Mouse (Mus musculus) CD4-positive helper T cell, adult 2 months (primary cell): ENCODE data around the gene Alpk3.

ENCODE experiments used
- DNase-seq: peaks from one replicate; pipeline ENCODE4 v3.0.0-alpha.2; 2012; ENCODE audit warnings: low read depth, missing footprints, low spot score

Gene Alpk3

GRCm38 (mm10) chr7:81057471-81057870 lies at the start of gene Alpk3:
Alpk3 (plus strand) TSS chr7:81057600.
- no peak for DNase-seq

- DNase-seq: peak; percentile 46
Measured at GRCm38 (mm10) chr7:81008285-81008684, 49.1 kb upstream of the Alpk3 start.

DNA sequence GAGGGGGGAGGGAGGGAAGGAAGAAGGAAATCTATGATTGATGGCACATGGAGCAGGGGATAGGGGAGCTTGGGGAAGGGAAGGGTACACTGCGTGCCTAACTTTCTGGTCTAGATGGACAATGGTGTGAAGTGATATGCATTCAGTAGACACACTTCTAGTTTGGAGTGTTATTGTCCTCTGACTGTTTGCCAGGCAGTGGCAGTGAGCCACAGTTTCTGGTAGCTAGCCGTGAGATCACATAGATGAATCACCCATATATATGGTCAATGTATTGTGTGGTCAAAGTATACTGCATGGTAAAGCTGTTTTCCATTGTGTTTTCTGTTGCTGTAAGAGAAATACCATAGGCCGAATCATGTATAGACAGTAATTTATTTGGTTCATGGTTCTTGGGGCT lies 45.8 kb upstream of the Alpk3 start:
- DNase-seq: no peak

DNA sequence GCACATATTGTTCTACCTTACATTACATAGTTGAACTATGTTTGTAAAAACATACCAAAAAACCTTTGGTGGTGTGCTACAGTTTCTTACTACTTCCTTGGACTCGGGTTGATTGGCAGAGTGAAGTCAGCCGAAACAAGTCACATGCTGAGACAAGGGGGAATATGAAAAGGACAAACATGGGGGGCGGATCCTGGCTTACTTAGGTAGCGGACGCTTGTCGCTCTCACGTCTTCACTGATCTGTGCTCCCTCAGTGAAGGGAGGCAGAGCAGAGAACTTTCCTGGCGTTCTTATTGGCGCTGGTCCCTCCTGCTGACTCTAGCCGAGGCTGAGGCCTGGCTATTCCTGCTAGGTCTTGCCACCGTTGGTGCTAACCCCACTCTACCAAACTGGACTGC lies 37.1 kb upstream of the Alpk3 start:
- no peak for DNase-seq

- no peak for DNase-seq
Measured at GRCm38 (mm10) chr7:81022731-81023130, 34.7 kb upstream of the Alpk3 start.

- DNase-seq: no peak
Measured at GRCm38 (mm10) chr7:81024118-81024517, 33.3 kb upstream of the Alpk3 start.

- DNase-seq: no peak
Measured at GRCm38 (mm10) chr7:81024651-81025050, 32.7 kb upstream of the Alpk3 start.

DNA sequence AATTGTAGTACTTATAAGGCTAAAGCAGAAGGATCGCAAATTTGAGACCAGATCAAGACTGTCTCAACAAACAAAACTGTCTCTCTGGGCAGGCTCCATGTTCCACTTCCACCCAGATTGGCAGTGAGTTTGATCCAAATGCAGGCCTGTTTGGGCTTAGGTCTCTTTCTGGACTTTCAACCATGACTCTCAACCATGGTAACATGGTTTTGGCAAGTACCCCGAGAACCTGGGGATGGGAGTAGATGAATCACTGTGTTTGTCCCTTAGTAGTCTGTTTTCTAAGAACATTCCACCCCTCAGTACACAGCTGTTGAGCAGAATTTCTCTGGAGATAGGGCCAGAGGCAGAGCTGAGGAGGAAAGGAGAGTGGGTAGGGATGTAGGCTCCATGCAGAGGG lies 31.6 kb upstream of the Alpk3 start:
- DNase-seq: no peak

- no peak for DNase-seq
Measured at GRCm38 (mm10) chr7:81039711-81040110, 17.7 kb upstream of the Alpk3 start.

GRCm38 (mm10) chr7:81043023-81043620 lies 14.3 kb upstream of the Alpk3 start:
- no peak for DNase-seq

DNA sequence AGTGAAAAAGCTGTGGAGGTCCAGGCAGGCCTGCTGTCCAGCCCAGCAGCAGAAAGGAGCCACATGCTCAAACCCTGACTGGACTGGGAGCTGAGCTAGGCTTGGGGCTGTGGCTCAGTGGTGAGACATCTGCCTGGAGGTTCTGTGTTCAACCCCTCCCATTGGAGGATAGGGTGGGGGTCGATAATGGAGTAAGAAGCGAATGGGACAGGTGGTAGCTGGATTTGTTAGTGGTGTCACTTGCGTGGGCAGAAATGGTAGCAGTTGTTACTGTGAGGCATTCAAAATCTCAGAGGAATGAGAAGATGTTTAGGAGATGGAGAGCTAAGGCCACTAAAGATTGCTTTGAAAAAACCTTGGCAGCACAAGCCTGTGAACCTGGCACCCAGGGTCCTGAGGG lies 9.6 kb upstream of the Alpk3 start:
- DNase-seq: no peak

GRCm38 (mm10) chr7:81048513-81048912 lies 8.9 kb upstream of the Alpk3 start:
- no peak for DNase-seq

GRCm38 (mm10) chr7:81049966-81050365 lies 7.4 kb upstream of the Alpk3 start:
- no peak for DNase-seq

DNA sequence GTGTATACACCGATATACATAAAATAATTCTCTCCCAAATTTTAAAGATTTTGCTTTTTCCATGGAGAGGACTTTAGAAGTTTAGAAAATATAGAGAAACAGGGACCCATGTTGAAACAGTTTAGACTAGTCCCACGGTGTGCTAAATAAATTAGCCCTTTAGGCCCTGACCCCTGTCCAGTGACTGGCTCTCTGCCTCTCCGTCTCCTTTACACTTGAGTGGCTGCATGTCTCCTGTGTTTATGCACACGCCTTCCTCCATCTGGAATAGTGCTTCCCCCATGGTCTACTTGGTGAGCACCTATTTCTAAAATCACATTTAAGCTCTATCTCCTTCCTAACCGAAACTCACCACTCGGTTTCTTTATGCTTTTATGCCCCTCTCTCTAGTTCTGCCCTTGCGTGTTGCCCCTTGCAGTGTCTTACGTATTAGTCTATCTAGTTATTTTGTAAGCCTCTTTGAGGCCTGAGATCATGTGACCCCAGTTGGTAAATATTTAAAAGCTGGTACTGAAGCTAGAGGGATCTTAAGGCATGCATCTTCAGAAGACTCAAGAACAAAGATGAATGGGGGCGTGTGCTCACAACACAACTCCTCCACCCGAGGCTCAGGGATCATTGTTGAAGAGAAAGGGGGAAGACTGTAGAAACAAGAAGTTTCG lies 1.6 kb upstream of the Alpk3 start:
- DNase-seq: no peak

GRCm38 (mm10) chr7:81057901-81058711 lies 706 bp downstream of the Alpk3 start:
- DNase-seq: no peak

DNA sequence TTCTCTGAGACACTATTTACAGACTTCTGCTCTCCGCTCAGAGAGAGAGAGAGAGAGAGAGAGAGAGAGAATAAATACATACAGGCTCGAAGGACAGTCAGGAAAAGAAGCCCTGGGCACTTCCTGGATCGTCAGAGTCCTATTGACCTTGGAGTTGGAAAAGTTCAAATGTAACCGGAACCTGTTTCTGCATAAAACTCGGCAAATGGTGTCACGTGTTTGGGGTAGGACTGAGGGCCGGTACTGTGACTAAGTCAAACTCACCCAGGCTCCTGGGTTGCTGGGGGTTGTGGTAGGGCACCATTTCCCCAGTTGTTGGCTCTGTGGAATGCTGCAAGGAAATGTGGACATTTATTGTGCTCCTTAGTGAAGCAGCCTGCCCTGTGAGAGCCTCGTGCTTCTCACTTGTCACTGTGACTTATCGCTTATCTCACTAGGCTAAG lies 1.3 kb downstream of the Alpk3 start:
- no peak for DNase-seq

- no peak for DNase-seq
Measured at GRCm38 (mm10) chr7:81059388-81059787, 2.0 kb downstream of the Alpk3 start.

- peak; percentile 62 for DNase-seq
Measured at GRCm38 (mm10) chr7:81060908-81061307, 3.5 kb downstream of the Alpk3 start.

DNA sequence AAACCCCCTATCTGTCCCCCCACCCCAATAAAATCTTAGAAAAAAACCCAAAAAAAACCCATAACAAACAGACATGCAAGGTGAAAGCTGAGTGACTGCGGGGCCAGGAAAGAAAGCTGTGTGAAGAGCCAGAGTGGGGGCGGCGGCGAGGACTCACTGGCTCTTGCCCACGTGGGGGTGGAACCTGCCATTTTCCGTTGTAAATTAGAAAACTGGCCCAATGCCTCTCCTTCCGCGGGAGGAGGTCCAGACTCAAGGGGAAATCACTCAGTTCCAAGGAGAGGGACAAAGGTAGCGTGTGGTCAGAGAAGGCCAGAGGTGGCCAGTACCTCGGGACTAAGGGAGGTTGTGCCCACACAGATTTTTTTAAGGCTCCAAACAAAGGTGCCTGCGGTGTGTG lies 4.5 kb downstream of the Alpk3 start:
- no peak for DNase-seq

GRCm38 (mm10) chr7:81063332-81063731 lies 5.9 kb downstream of the Alpk3 start:
- no peak for DNase-seq

GRCm38 (mm10) chr7:81066714-81067113 lies 9.3 kb downstream of the Alpk3 start:
- DNase-seq: no peak

GRCm38 (mm10) chr7:81072463-81072862 lies 15.1 kb downstream of the Alpk3 start:
- DNase-seq: no peak

DNA sequence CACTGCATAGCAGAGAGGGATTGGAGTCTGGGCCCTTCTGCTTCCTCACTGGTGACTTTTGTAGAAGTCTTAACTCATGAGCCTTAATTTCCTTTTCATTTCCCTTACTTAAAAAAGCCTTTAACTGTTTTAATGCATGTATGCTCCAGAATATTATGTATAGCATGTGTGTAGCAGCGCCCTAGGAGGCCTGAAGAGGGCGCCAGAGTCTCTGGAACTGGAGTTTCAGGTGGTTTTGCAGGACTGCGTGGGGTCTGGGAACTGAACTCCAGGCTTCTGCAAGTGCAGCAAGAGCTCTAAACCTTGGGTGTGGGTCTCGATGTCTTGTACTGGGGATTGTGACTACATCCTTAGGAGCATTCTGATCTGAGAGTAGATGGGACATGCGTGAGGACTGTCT lies 15.9 kb downstream of the Alpk3 start:
- no peak for DNase-seq
